Mouse (Mus musculus) adrenal gland, postnatal 36 days (tissue): ENCODE data around the gene 4833439L19Rik. TPM values are rescaled to one million over a fixed set of nuclear protein-coding genes. Genes with fewer than 3 reads are reported as not detected.

Source experiments
- DNase-seq, 2 experiments: peaks; one replicate each; pipeline ENCODE4 v3.0.0; 2021; ENCODE audit warnings: mixed read lengths in 1 of 2
- total RNA-seq, 2 experiments: library from RNA; stranded (reverse); gene quantifications; 2 replicates each; pipeline ENCODE4 v1.2.3; 2021

4833439L19Rik gene
- total RNA-seq, 2 experiments from 2014 or later: 152 to 182 TPM

DNA sequence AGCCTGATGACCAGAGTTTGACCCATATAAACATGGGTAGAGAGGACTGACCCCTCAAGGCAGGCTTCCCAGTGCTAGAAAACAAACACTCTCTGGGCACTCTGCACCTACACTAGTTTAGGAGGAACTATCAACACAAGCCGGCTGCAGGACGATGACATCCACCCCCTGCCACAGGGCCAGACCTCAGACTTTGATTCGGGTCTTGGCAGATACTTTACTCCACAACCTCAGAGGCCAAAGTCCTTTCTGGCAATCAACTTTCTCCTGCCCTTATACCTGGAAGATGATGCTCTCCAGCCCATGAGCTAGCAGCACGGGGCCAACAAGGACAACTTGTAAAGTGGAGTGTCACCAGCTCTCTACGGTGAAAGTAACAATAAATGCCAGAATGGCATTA, 17.6 kb upstream of the 4833439L19Rik start:
- no peak for DNase-seq

DNA sequence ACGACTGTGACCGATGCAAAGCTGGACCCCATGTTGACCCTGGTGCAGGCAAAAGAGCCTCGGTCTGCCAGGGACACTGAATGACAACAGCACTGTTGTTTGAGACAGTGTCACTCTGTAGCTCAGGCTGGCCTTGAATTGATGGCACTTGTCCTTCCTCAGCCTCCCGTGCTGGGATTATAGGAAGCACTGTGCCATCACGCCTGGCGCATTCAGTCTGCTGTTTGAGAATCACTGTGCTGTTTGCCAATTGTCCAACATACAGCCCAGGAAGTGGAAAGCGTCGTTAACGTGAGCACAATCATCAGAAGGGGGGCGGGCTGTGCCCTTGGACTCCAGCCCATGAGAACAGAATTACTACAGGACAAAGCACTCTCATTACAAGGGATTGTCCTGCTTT, 16.9 kb upstream of the 4833439L19Rik start:
- peak; percentile 65 to 67 for DNase-seq

GRCm38 (mm10) chr13:54581385-54581784, 16.1 kb upstream of the 4833439L19Rik start:
- DNase-seq: no peak

DNA sequence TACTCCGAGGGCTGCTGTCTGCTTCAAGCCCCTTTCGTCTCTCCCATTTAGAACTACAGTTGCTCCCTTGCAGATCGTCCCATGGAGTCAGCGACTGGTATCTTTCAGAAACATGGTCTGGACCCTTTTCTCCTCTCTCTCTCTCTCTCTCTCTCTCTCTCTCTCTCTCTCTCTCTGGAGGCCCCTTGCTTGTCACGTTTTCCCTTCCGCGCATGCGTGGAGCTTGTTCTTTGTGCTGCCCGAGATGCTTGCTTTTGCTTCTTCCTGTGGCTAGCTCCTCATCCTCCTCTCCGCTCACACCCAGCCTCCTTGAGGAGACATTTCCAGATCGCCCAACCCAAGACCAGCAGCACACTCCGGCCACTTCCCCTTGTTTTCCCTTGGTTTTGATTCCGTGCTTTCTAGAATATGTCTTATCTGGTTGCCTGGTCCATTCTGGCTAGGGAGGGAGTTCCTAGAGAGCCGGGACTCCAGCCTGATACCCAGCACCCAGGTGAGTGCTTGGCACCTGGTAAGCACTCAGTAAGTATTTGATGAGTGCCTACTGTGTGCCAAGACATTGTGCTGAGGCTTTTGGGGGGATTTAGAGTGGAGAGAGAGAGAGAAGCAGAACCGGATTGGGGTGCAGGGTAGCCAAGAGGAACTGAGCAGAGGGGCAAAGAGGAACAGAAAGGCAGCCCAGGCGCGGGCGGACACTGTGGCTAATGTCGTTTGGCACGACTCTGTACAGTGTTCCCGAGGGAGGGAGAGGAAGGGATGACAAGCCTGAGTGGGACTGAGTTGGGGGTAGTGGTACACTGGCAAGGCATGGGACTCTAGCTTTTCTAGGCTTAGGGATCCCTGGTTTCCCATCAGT, 12.6 kb upstream of the 4833439L19Rik start:
- no peak for DNase-seq

- DNase-seq: peak; percentile 38 to 41
Measured at GRCm38 (mm10) chr13:54575489-54575888, 10.3 kb upstream of the 4833439L19Rik start.

DNA sequence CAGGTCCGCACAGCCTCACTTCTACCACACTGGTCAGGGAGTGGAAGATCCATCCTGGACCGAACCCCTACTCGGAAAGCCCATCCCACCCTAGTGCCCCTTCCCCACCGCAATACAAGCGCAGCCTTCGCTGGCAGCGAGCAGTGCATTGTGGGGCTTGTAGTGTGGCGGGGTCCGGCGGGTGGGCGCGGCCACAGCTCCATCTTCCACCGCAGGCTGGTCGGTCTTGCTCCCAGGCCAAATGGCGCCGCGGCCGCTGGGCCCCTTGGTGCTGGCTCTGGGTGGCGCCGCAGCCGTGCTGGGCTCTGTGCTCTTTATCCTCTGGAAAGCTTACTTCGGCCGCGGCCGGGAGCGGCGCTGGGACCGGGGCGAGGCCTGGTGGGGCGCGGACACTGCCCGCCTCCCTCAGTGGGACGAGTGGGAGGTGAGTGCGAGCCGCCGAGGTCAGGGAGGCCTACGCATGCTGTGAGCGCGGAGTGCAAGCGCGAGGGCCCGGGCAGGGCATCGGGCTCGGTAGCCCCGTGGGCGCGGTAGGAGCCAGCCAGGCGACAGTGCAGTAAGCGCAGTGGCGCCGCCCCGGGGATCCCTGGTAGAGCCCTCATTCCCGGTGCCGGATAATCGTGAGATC, 9.7 kb upstream of the 4833439L19Rik start, which contains the start of gene Arl10:
Arl10 (plus strand) TSS at position 162 of the 628 bp plus-strand sequence.
- DNase-seq: peak; percentile 86 to 89

GRCm38 (mm10) chr13:54572621-54573020, 7.4 kb upstream of the 4833439L19Rik start:
- no peak for DNase-seq

DNA sequence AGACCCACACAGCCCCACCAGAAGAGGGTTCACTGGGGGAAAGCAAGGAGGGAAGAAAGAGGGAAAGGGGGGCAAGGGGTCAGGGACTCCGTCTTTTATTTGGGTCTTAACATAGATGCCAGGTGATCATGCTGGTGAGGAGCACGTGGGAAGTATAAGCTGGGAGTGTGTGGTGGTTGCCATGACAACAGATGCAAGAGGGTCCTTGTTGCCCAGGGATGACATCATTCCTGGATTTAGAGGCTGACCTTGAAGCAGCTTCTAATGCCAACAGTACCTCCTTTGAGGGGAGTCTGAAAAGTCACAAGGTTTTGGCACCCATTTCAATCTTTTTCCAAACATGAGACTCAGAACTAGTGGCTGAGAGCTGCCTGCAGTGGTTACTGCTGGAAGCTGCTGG, 6.4 kb upstream of the 4833439L19Rik start:
- peak; percentile 51 to 52 for DNase-seq

DNA sequence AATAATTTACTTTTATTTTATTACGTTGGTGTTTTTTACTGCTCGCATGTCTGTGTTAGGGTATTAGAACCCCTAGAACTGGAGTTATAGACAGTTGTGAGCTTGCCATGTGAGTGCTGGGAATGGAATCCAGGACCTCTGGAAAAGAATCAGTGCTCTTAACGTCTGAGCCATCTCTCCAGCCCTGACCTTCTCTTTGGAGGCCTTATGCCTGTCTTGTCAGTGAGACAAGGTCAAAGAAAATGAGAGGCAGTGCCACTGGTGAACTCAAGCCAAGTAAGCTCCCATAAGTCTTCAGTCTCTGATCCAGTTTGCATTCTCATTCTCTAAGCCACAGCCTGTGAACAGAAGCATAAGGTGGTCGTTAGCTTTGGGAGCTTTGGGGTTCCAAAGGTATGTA, 5.5 kb upstream of the 4833439L19Rik start:
- DNase-seq: peak; percentile 61 to 65

DNA sequence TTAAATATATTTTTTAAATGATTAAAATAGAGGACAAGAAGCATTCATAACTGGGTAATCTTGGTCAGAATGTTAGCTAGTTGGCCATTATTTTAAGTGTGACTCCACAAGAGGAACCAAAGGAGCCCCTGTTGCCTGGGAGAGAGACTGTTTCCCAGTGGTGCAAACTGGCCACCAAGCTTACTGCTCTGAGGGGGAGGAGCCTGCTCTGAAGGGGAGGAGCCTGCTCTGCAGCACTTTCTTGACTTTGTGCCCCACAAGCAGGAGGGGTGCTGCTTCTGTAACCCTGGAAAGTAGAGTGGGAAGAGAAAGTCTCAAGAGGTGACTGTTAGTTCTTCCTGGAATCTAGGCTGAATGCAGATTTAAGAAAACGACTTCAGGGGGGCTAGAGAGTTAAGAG, 4.0 kb upstream of the 4833439L19Rik start:
- DNase-seq: no peak

DNA sequence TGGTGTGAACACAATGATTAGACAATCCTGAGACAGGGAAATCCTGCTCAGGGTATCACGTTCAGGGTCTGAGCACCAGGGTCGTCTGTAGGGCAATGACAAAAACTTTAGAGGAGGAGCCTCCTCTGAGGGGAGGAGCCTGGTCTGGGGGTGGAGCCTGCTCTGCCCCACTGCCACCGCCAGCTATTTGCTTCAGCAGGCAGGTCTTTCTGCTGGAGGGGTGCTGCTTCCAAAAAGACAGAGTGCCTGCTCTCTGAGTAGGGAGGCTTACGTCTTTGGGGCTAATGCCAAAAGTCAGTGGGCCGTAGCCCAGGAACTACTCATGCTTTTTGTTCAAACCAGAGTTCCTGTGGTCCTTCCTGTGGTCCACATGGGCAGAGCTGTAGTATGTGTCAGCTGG, 3.1 kb upstream of the 4833439L19Rik start:
- no peak for DNase-seq

- peak in 1 of 2 experiments; percentile 70 for DNase-seq
Measured at GRCm38 (mm10) chr13:54565594-54566345, 535 bp upstream of the 4833439L19Rik start.

DNA sequence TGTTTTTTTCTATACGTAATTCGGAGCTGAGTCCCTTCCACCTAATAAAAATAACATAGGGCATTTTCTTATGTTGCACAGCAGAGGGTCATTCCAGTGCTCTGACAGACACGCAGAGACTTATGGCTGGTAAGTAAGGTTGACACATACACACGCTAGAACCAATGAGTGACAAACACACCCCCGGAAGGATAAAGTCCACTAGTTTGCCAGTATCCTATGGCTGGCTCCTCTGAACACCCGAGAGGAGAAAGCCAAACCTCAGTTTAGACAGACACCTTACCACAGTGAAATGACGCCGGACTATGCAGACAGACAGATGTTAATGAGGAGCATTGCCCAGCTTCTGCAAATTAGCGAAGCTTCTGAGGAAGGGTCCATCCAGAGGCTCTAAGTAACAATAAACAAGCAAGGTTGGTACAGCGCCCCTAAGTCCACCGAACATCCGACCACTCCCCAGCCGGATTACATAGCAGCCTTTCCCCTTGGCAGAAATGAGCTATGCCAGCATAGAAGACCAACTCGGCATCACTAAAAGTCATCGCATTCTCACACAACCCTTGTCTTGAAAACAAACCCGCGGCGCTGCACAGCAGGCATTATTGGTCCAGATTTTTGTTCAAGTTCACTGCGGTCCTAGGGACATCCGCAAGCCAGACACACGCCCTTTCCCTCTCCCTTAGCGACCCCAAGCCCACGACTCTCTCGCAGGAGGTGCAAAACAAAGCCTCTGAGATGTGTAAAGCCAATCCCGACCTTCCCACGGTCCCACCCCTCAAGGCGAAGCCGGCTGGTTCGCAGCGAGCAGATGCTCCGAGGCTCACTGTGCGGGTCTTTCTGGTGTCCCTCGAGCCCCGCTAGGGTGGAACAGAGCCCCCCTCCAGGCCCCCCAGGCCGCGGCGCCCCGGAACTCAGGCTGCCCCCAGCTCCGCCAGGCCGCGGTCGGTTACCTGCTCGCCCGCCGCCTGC, 719 bp downstream of the 4833439L19Rik start:
- peak in 1 of 2 experiments; percentile 36 for DNase-seq

DNA sequence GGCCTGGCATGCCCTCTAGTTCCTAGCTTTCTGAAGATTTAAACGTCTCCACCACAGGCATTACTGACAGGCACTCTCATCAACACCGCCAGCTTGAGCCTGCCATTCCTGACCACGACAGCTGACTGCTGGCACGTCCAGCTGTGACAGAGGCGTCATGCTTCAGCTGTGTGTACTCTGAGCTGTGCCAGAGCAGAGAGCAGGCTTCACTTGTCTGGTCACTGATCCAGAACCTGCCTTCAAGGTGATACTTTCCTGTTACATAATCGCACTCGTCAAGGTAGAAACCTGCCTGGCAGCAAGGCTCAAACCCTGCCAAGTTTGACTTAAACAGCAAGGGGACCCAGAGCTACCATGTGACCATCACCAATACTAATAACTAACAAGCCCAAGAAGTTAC, 2.7 kb downstream of the 4833439L19Rik start:
- DNase-seq: no peak

GRCm38 (mm10) chr13:54560608-54561007, 4.6 kb downstream of the 4833439L19Rik start:
- DNase-seq: no peak

- DNase-seq: no peak
Measured at GRCm38 (mm10) chr13:54559656-54560055, 5.6 kb downstream of the 4833439L19Rik start.

GRCm38 (mm10) chr13:54557652-54558051, 7.6 kb downstream of the 4833439L19Rik start:
- no peak for DNase-seq

DNA sequence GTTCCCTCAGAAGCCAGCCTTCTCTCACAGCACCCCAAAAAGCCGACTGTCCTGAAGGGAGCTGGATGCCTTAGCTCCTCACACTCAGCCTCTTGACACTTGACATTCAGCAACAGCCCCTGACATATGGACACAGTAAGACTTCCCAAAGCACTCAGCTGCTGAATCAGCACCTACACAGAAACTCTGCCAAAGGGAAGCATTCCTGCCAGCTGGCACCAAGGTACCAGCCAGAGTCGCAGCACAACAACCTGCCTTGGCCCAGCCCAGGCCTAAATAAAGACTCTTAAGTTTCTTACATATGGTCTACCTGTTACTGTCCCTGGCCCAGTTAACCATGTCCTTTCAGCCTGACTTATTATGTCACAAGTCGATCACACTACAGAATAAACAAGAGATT, 8.4 kb downstream of the 4833439L19Rik start:
- peak in 1 of 2 experiments; percentile 58 for DNase-seq

GRCm38 (mm10) chr13:54556176-54556575, 9.1 kb downstream of the 4833439L19Rik start:
- no peak for DNase-seq

DNA sequence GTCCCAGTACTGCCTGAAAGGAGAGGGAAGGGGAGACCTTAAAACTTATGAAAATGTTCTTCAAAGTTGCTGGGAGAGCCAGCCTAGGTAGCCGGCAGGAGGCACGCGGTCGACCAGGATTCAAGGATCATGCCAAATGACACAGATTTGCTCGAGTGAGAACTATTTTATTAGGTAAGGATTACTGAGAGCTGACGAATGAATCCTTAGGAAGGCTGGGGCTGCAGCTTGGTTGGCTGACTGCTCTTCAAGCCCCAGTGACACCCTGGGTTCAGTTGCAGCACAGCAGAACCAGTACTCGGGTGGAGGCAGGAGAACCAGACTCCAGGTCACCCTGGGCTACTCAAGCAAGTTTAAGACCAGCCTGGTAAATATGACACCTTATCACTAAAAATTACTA, 17.2 kb downstream of the 4833439L19Rik start:
- no peak for DNase-seq

- no peak for DNase-seq
Measured at GRCm38 (mm10) chr13:54532134-54532533, 33.1 kb downstream of the 4833439L19Rik start.
